Comparison of ENCODE assay signal across 27 mouse cellular contexts in the genomic region with DNA sequence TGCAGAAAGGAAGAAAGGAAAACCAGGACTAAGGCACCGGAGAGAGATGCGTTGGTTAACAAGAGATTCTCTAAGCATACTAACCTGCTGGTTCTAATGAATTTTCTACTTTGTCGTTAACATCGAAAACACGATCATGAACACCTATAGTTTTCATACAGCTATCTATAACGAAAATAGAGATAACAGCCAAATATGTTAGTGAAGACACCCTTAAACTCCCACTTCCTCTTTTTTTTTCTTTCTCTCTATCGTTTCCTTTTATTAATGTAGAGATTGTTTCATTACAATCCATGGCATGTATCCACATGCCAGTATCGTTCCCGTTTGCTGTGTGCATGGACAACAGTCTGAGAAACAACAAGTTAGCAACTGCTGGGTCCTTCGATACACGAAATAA.
DNase-seq lines count a peak whose midpoint lies in the region; ATAC-seq and TF ChIP-seq lines count a peak whose summit lies in the region.
"Had no signal": no experiment of that assay in that cellular context is flagged by ENCODE, and none has a peak within 500 bp of the region (broad histone marks: within the 10 kb centered on the region; RNA-seq: fewer than 3 reads in every experiment).

No protein-coding gene starts in this region.

- peak overlapping the region; percentile 11 for H3K9ac ChIP-seq in MEL (ENCODE audit: control insufficient read depth, low read depth, low read length, poor library complexity, severe bottlenecking)
- H3K9ac ChIP-seq: embryonic facial prominence, embryonic 13.5 days; embryonic facial prominence, embryonic 15.5 days; forebrain, embryonic 12.5 days had no signal

- no peak for TF ChIP-seq CTCF in MEL (IDR thresholded peaks at IDR 0.05 in 2 of 3, conservative IDR thresholded peaks at IDR 0.05 in 1 of 3; ENCODE audit: control insufficient read depth in 1 of 3, insufficient read depth in 1 of 3, low read depth in 2 of 3, low read length in 3 of 3, poor library complexity in 1 of 3, severe bottlenecking in 1 of 3)

- peak; percentile 59 for DNase-seq in MEL (ENCODE audit: low read depth, low spot score)
- no peak for DNase-seq in gastrocnemius, postnatal 14 days
- DNase-seq: adrenal gland, adult 8-10 months; adrenal gland, postnatal 14 days; adrenal gland, postnatal 36 days; B cell, adult 2 months; cerebellum, adult 11-12 months; cerebellum, adult 2 months; cerebellum, adult 9-10 months; cerebellum, postnatal 10 days; cerebellum, postnatal 25 days; embryo, embryonic 11 days had no signal

- intact Hi-C loops in gastrocnemius, postnatal 14 days (cut with DNase I; ENCODE audit: low total_unique reads) = no loop called here

- no peaks in the 10 kb centered on the region for H3K79me2 ChIP-seq in MEL (ENCODE audit: control insufficient read depth, insufficient read depth, low read length, poor library complexity)

- no peaks in the 10 kb centered on the region for H3K9me3 ChIP-seq in MEL (replicated peaks; ENCODE audit: insufficient read depth, low read length)
- H3K9me3 ChIP-seq: embryonic facial prominence, embryonic 13.5 days; embryonic facial prominence, embryonic 15.5 days; forebrain, embryonic 10.5 days; forebrain, embryonic 12.5 days had no signal

- H3K27ac ChIP-seq in MEL (ENCODE audit: control insufficient read depth, low read depth, low read length) = peak overlapping the region; percentile 2; the same call in 1 of the 2 replicates
- H3K27ac ChIP-seq: embryonic facial prominence, embryonic 15.5 days; forebrain, embryonic 10.5 days; forebrain, embryonic 12.5 days had no signal

- H3K4me1 ChIP-seq in MEL (ENCODE audit: control insufficient read depth in 1 of 2, insufficient read depth in 2 of 2, low read length in 2 of 2) = peaks cover 0 to 2% of the 10 kb centered on the region in 2 experiments; a peak in 1 of 4 replicates

- no peak for TF ChIP-seq POLR2A in MEL (IDR thresholded peaks at IDR 0.05; ENCODE audit: control insufficient read depth in 1 of 2, insufficient read depth in 1 of 2, low read depth in 1 of 2, low read length in 2 of 2, poor library complexity in 1 of 2)

- no peaks in the 10 kb centered on the region for H3K27me3 ChIP-seq in MEL (ENCODE audit: control insufficient read depth in 1 of 2, insufficient read depth in 2 of 2, low read length in 2 of 2)
- H3K27me3 ChIP-seq: CH12.LX; embryonic facial prominence, embryonic 13.5 days; embryonic facial prominence, embryonic 15.5 days; Patski had no signal

- TF ChIP-seq EP300 in MEL (IDR thresholded peaks at IDR 0.05; ENCODE audit: low read depth in 1 of 2, low read length in 2 of 2) = peak; percentile 69 to 91

- peaks cover 0 to 5% of the 10 kb centered on the region in 2 experiments; a peak in 2 of 4 replicates for H3K36me3 ChIP-seq in MEL (ENCODE audit: control insufficient read depth in 1 of 2, insufficient read depth in 2 of 2, low read length in 2 of 2)
- H3K36me3 ChIP-seq: embryonic facial prominence, embryonic 13.5 days; embryonic facial prominence, embryonic 15.5 days; forebrain, embryonic 10.5 days; forebrain, embryonic 12.5 days; G1E had no signal

- ATAC-seq in common myeloid progenitor, adult 5-6 weeks (replicated peaks; ENCODE audit: low read depth, poor library complexity, severe bottlenecking) = 0 out of 2 replicates have a peak, but pooled peaks have one; percentile 15
- 0 out of 2 replicates have a peak, but pooled peaks have one; percentile 26 for ATAC-seq in megakaryocyte progenitor cell, adult 5-6 weeks (replicated peaks; ENCODE audit: poor library complexity)
- ATAC-seq in megakaryocyte-erythroid progenitor cell, adult 5-6 weeks (replicated peaks; ENCODE audit: low FRiP score, low TSS enrichment, poor library complexity, severe bottlenecking) = no peak
- ATAC-seq: activated CD4-positive, CD25-positive, alpha-beta regulatory T cell, adult 4 months; CD4-positive, CD25-positive, alpha-beta regulatory T cell, adult 4 months; forebrain, embryonic 14.5 days; forebrain, embryonic 16.5 days; Patski had no signal

- peak overlapping the region; percentile 46 to 75 for H3K4me3 ChIP-seq in MEL (ENCODE audit: control insufficient read depth in 1 of 2, insufficient read depth in 1 of 2, low read depth in 2 of 2, low read length in 2 of 2)
- H3K4me3 ChIP-seq: embryonic facial prominence, embryonic 13.5 days; embryonic facial prominence, embryonic 15.5 days; erythroblast, embryonic 14.5 days; forebrain, embryonic 10.5 days; forebrain, embryonic 12.5 days had no signal

- TF ChIP-seq RAD21 in MEL (IDR thresholded peaks at IDR 0.05; ENCODE audit: low read depth, low read length) = no peak

TF ChIP-seq in MEL, 35 proteins besides CTCF, POLR2A, EP300 and RAD21:
- TF ChIP-seq GATA1 (IDR thresholded peaks at IDR 0.05; ENCODE audit: low read depth, low read length) (peak; percentile 86), MAX (IDR thresholded peaks at IDR 0.05; ENCODE audit: low read length) (no peak), UBTF (IDR thresholded peaks at IDR 0.05; ENCODE audit: borderline replicate concordance, insufficient read depth, low read depth, low read length) (no peak), BHLHE40 (IDR thresholded peaks at IDR 0.05; ENCODE audit: borderline replicate concordance, low read depth, low read length) (no peak), RCOR1 (IDR thresholded peaks at IDR 0.05; ENCODE audit: low read depth, low read length) (peak; percentile 73), TCF12 (IDR thresholded peaks at IDR 0.05; ENCODE audit: low read depth, low read length) (peak; percentile 13; the same call in 1 of the 2 replicates), ZNF384 (IDR thresholded peaks at IDR 0.05; ENCODE audit: low read depth, low read length) (peak; percentile 90), MXI1 (IDR thresholded peaks at IDR 0.05; ENCODE audit: low read depth, low read length) (no peak), ETS1 (IDR thresholded peaks at IDR 0.05; ENCODE audit: low read depth, low read length) (0 out of 2 replicates have a peak, but pooled peaks have one; percentile 20), MYB (IDR thresholded peaks at IDR 0.05; ENCODE audit: low read depth, low read length) (0 out of 2 replicates have a peak, but pooled peaks have one; percentile 23), E2F4 (IDR thresholded peaks at IDR 0.05; ENCODE audit: borderline replicate concordance, low read depth, low read length) (no peak)
